Mouse (Mus musculus): Measurements from ENCODE around the gene Add2. TPM values are rescaled to one million over a fixed set of nuclear protein-coding genes. Genes with fewer than 3 reads are reported as not detected.

Add2 gene
- total RNA-seq, 2 experiments from 2014 or later = 0.18 to 0.30 TPM

- peak; percentile 51 to 78 for DNase-seq
These were observed 113.3 kb downstream of the Add2 start for GRCm38 (mm10) chr6:86141820-86142219.

- DNase-seq = no peak
These were observed 116.5 kb downstream of the Add2 start for GRCm38 (mm10) chr6:86144986-86145385.

- no peak for DNase-seq
These were observed 120.0 kb downstream of the Add2 start for GRCm38 (mm10) chr6:86148518-86148917.

- no peak for DNase-seq
These were observed 120.5 kb downstream of the Add2 start for GRCm38 (mm10) chr6:86149001-86149400.

- no peak for DNase-seq
These were observed 124.2 kb downstream of the Add2 start for GRCm38 (mm10) chr6:86152676-86153075.

- DNase-seq = peak; percentile 40 to 48
These were observed 125.0 kb downstream of the Add2 start for GRCm38 (mm10) chr6:86153436-86153990.

GRCm38 (mm10) chr6:86154006-86154405 lies 125.5 kb downstream of the Add2 start:
- DNase-seq = peak; percentile 2 to 8

GRCm38 (mm10) chr6:86154481-86154880 lies 126.0 kb downstream of the Add2 start:
- peak in 1 of 2 experiments; percentile 6 for DNase-seq

- no peak for DNase-seq
These were observed 129.1 kb downstream of the Add2 start for GRCm38 (mm10) chr6:86157253-86158234.

GRCm38 (mm10) chr6:86160878-86161277 lies 132.4 kb downstream of the Add2 start:
- no peak for DNase-seq

- no peak for DNase-seq
These were observed 133.1 kb downstream of the Add2 start for GRCm38 (mm10) chr6:86161586-86161985.

- DNase-seq = no peak
These were observed 135.5 kb downstream of the Add2 start for GRCm38 (mm10) chr6:86164028-86164427.

- DNase-seq = no peak
These were observed 137.9 kb downstream of the Add2 start for GRCm38 (mm10) chr6:86166426-86166825.

- DNase-seq = no peak
These were observed 139.4 kb downstream of the Add2 start for GRCm38 (mm10) chr6:86167851-86168250.

GRCm38 (mm10) chr6:86169166-86169565 lies 140.7 kb downstream of the Add2 start:
- no peak for DNase-seq

Other genes starting within 250 kb of the Add2 start
- not detected for gene Nat8f6, start 207.7 kb upstream of the Add2 start, total RNA-seq (2021)
- gene Nat8f5, start 207.7 kb upstream of the Add2 start, total RNA-seq (2021) = not detected
- not detected for gene Nat8, start 196.6 kb upstream of the Add2 start, total RNA-seq (2021)
- under 1 TPM in 1 of 2 experiments, not detected in 1; 0.08 TPM for gene Nat8f2, start 159.5 kb upstream of the Add2 start, total RNA-seq (2021)
- gene Nat8f4, start 123.8 kb upstream of the Add2 start, total RNA-seq (2021) = 1 to 10 TPM in 1 of 2 experiments, under 1 TPM in 1; 0.97 to 1.1 TPM
- gene Tprkb, start 116.8 kb upstream of the Add2 start, total RNA-seq (2021) = 10 to 100 TPM; 13.3 to 13.5 TPM
- gene Nat8f1, start 113.0 kb upstream of the Add2 start, total RNA-seq (2021) = 1 to 10 TPM; 2.8 to 3.2 TPM
- gene Dusp11, start 67.0 kb upstream of the Add2 start, total RNA-seq (2021) = 10 to 100 TPM; 29.3 to 38.4 TPM
- not detected for gene Figla, start 12.5 kb upstream of the Add2 start, total RNA-seq (2021)
- 1 to 10 TPM; 1.2 to 1.7 TPM for gene Tgfa, start 166.5 kb downstream of the Add2 start, total RNA-seq (2021)